Mouse (Mus musculus) spleen, postnatal 14 days (tissue): ENCODE measurements around the gene Prepl.

Experiments used
- DNase-seq, 2 experiments: peaks; one replicate each; pipeline ENCODE4 v3.0.0; 2021 to 2022; ENCODE audit warnings: low spot score in 2 of 2

The Prepl gene

GRCm38 (mm10) chr17:85071088-85071775, 18.8 kb downstream of the Prepl start:
- DNase-seq, result no peak

DNA sequence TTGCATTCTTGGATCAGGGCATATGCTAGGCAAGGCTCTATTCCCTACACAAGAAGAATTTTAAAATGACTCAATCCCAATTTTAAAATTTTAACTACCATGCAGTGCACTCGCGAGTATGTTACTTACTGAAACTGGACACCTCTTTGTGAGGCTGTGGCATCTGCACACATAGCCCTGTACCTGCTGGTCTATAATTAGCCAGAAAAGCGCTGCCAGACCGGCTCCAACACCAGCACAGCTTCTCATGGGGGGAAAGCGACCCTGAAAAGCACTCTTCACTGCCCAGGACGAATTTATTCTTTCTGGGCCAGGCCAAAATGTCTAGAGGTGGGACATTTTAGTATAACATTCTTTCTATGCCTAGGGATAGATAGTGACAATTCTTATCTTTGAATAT, 19.4 kb downstream of the Prepl start:
- DNase-seq, result no peak

GRCm38 (mm10) chr17:85067331-85067730, 22.7 kb downstream of the Prepl start:
- no peak for DNase-seq

DNA sequence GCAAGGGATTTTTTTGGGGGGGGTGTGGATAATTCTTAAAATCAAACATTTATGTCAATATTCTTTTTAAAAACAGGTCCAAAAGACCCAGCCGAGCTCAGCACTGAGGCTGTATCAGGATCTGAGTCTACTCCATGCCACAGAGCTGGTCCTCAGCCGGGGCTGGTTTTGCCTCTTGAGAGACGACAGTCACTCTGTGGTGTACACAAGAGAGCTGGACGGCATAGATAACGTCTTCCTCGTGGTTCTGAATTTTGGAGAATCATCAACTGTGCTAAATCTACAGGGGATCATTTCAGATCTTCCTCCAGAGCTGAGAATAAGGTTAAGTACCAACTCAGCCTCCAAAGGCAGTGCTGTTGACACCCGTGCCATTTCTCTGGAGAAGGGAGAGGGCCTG, 26.5 kb downstream of the Prepl start:
- no peak for DNase-seq

GRCm38 (mm10) chr17:85059136-85059535, 30.9 kb downstream of the Prepl start:
- DNase-seq, result no peak

DNA sequence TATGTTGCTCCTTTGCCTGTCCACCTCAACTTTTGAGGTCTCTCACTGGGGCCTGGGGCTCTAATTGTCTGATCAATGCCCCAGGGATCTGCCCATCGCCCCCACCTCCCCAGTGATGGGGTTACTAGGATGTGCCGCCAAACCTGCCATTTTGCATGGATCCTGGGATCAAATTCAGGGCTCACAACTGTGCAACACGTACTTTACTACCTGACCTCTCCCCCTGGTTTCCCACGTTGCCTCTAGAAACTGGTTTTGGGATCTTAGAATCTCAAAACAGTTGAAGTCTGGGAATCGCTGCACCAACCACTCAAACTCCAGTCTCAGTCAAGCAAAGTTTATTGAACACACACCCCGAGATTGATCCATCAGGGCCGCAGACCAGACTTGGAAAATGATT, 31.8 kb downstream of the Prepl start:
- no peak for DNase-seq

- DNase-seq, result no peak
Observed at GRCm38 (mm10) chr17:85048379-85048778, 41.7 kb downstream of the Prepl start.

GRCm38 (mm10) chr17:85045160-85045559, 44.9 kb downstream of the Prepl start:
- DNase-seq, result no peak

- no peak for DNase-seq
Observed at GRCm38 (mm10) chr17:85044466-85044865, 45.6 kb downstream of the Prepl start.

- DNase-seq, result no peak
Observed at GRCm38 (mm10) chr17:85043404-85043816, 46.6 kb downstream of the Prepl start.

DNA sequence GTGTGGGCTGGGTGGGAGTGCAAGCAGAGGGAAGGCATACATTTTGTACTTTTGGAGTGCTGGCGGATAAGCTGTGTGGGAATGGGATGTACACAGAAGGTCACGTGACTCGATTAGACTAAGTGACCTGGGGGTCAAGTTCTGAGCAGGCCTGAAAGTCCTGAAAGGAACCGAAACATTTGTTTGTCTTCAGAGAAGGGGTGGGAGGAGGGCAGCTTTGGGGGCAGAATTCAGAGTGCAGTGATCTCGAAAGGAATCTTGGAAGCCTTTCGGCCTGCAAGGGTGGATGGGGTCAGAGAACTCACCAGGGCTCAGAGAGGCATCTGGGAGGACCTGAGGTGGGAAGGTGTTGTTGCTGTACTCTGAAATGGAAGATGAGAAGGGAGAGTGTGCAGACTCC, 47.6 kb downstream of the Prepl start:
- no peak for DNase-seq

DNA sequence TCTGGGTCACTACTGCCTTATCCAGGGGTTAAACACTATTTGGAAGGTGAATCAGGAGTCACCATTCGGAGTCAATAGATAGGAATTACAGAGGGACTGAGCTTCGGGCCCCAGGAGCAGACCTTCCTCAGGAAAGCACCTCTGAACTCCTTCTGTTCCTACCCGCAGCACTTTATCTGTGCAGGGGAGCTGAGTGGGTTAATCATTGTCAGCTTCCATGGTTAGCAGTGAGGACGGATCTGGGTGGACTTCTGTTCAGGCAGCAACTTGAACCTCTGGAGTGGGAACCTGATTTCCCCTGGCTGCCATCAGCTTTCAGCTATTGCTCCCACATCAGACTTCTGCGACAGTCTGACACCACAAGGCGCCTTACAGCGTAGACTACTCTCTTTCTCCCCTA, 49.1 kb downstream of the Prepl start:
- no peak for DNase-seq

GRCm38 (mm10) chr17:85038761-85039160, 51.3 kb downstream of the Prepl start:
- no peak for DNase-seq

DNA sequence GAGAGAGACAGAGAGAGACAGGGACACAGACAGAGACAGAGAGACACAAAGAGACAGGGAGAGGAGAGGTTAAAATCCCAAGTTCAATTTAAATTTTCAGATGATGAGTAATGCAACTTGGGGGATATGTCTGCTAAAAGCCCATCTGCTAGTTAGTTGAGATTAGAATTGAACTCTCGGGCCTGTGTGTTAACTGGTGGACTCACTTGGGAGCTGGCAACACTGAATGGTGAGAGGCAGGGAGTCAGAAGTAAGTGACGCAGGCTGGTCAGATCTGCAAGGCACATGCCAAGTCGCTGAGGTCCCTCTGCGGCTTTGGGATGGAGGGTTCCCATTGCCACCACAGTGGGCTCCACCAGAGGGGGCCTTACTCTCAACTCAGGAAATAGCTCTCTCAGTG, 51.7 kb downstream of the Prepl start:
- no peak for DNase-seq

DNA sequence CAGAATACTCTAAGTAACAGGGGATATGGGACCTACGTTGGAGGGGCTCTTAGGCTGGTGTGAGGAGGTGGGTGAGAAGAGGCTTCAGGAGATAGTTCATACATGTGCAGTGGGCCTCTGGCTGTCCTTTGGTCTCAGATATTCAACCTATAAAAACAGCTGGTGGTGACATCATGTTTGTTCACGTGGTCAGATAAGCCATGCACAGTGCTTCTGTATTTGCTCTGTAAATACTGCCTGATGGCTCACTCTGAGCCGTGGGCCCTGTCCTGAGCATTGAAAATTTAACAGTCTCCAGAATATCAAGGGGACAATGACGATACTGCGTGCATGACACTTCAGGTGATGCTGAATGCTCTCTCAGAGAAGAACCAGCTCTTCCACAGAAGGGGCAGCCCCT, 52.2 kb downstream of the Prepl start:
- DNase-seq, result no peak

- DNase-seq, result no peak
Observed at GRCm38 (mm10) chr17:85034068-85034467, 56.0 kb downstream of the Prepl start.

DNA sequence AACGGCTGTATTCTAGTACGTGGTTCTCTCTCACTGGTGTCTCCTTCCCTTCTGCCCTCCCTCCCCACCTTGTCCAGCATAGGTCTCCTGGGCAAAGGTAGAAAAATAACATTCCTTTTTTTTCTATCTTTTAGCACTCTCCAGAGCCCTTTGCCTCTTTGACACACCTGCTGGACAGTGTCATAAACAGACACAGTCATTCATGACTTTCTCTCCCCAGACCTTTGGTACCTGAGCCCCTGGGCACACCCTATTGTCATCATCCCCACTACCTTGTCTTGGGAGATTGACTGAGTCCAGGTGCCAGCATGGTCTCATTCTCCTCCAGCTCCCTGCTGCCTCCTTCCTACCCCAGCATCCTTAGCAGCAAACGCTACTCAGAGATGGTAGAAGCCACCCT, 57.0 kb downstream of the Prepl start:
- DNase-seq, result no peak

DNA sequence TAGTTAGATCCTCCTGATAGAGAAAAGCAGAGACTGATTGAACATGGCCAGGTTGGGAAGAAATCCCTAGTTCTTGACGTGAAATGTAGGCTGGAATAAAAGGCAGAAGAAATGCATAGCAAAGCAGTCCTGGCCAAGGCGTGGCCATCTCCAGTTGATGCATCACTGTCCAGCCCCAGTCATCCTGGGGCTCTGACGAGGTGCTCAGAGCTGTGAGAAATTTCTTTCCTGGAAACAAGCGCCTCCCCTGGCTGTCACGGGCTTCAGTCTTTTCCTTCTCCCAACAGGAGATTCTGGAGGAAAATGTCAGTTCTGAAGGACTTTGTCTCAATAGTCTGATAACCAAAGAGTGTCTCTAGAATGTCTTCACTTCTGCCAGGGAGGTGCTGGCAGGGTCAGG, 59.4 kb downstream of the Prepl start:
- DNase-seq, result no peak

DNA sequence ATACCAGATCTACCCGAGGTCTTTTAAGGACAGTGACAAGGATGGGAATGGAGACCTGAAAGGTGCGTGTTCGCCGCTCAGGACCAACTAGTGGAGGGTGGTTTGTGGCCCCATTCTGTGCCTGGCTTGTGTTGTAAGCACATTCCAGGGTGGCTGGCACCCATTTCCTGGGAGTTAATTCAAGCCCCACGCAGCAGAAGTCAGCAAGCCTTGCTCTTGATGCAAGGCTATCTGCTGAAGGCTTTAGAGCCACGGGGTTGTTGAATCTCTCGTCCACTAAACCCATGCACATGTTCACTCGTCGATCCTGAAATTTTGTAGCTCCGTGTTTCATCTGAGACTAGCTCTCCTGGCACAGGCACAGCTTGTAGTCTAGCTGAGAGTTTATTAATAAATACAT, 61.2 kb downstream of the Prepl start:
- DNase-seq, result no peak

DNA sequence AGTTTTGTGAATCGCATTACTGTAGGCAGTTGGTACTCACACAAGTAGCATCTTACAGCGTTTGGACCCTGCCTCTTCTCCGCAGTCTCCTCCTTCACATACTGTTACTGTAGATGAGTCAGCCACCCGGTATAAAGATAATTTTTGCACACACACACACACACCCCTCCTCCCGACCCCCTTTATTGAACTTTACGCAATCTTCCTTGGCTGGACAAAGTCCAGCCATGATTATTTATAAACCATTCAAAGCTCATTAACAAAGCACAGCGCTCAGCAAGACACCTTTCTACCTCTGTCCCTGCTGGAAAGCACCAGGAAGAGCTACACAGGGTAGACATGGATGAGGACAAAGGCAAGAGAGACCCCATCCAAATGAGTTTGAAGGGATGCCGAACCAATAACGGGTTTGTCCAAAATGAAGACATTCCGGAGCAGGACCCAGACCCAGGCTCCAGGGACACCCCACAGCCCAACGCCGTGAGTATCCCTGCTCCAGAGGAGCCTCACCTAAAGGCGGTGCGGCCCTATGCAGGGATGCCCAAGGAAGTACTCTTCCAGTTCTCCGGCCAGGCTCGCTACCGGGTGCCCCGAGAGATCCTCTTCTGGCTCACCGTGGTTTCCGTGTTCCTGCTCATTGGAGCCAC, 61.8 kb downstream of the Prepl start, which contains the start of gene Slc3a1:
Slc3a1 (plus strand) TSS at position 284 of the 647 bp plus-strand sequence.
- no peak for DNase-seq

GRCm38 (mm10) chr17:85027247-85027646, 62.8 kb downstream of the Prepl start:
- DNase-seq, result no peak

GRCm38 (mm10) chr17:85026436-85026835, 63.6 kb downstream of the Prepl start:
- no peak for DNase-seq

- DNase-seq, result no peak
Observed at GRCm38 (mm10) chr17:85025151-85025550, 64.9 kb downstream of the Prepl start.

DNA sequence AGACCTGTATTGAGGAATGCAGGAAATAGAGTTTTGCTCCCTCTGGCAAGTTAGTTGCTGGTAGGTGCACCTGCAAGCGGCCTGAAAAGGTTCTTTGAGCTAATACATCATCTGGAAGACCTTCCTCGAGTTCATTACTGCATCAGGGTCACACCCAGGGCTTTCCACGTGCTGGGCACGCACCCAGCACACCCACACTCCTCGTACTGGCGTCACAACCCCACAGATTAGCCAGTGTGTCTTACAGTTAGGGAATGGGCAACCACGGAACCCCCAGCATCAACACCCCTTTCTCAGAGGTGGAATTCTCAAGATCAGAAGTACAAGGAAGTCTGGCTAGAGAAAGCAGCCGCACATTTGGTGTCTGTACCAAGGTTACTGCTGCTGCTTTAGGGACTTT, 65.8 kb downstream of the Prepl start:
- DNase-seq, result no peak
